Mouse (Mus musculus) intestine, postnatal 0 days (tissue): ENCODE data around the gene Aak1. TPM values are rescaled to one million over a fixed set of nuclear protein-coding genes. Genes with fewer than 3 reads are reported as not detected.
"Not testable (repeated sequence)": the region's sequence is repeated elsewhere in the genome, so short reads cannot be mapped to it uniquely, and the experiment has no call there.

Experiments used
- ATAC-seq: fragments of 200-750 bp; cut with Nextera tagmentation; 2 replicates; pipeline ENCODE4 v1.8.0; 2017; ENCODE audit warnings: mild to moderate bottlenecking, moderate TSS enrichment, moderate library complexity
- H3K27ac ChIP-seq: fragments of 300-500 bp; sonication (generic); 2 replicates; pipeline ENCODE4 v1.5.1; 2014; ENCODE audit warnings: mild to moderate bottlenecking, low read depth, low read length, moderate library complexity
- H3K27me3 ChIP-seq: fragments of 300-500 bp; sonication (generic); replicated peaks from 2 replicates; pipeline ENCODE4 v1.6.1; 2014; ENCODE audit warnings: low read length, mixed read lengths; ENCODE audit not compliant: control insufficient read depth, insufficient read depth
- H3K36me3 ChIP-seq: fragments of 300-500 bp; sonication (generic); 2 replicates; pipeline ENCODE4 v1.6.1; 2014; ENCODE audit warnings: mild to moderate bottlenecking, moderate library complexity; ENCODE audit not compliant: control insufficient read depth, insufficient read depth
- H3K4me1 ChIP-seq: fragments of 300-500 bp; sonication (generic); replicated peaks from 2 replicates; pipeline ENCODE4 v1.6.1; 2014; ENCODE audit warnings: antibody characterized with exemption, low read length, mixed read lengths; ENCODE audit not compliant: control insufficient read depth, insufficient read depth
- H3K4me2 ChIP-seq: fragments of 300-500 bp; sonication (generic); replicated peaks from 2 replicates; pipeline ENCODE4 v1.6.1; 2014; ENCODE audit warnings: low read depth, mild to moderate bottlenecking, moderate library complexity
- H3K4me3 ChIP-seq: fragments of 300-500 bp; sonication (generic); 2 replicates; pipeline ENCODE4 v1.5.1; 2014; ENCODE audit warnings: low read depth, low read length
- H3K9ac ChIP-seq: fragments of 300-500 bp; sonication (generic); 2 replicates; pipeline ENCODE4 v1.6.1; 2014; ENCODE audit warnings: mild to moderate bottlenecking, low read depth, low read length
- H3K9me3 ChIP-seq: fragments of 300-500 bp; sonication (generic); 2 replicates; pipeline ENCODE4 v1.6.1; 2016; ENCODE audit warnings: mixed run types; ENCODE audit not compliant: control insufficient read depth
- CTCF ChIP-seq: sonication (generic); IDR thresholded peaks from 2 replicates; pipeline ENCODE4 v1.5.1; 2016; ENCODE audit warnings: low read depth, mild to moderate bottlenecking, control low read depth, antibody characterized with exemption, moderate library complexity
- WGBS: fragments of 180-500 bp; shearing (Covaris S2); extraction: QIAGEN DNeasy Blood & Tissue Kit; methylation state at CpG from one replicate; pipeline ENCODE4 v1.1.7; 2014; 5-methylcytosine and 5-hydroxymethylcytosine counted together
- polyA plus RNA-seq: library from polyadenylated mRNA; unstranded; fragments of >200 nt; fragmentation: Nextera tagmentation; extraction: Ambion mirVana; gene quantifications from 2 replicates; pipeline ENCODE4 v1.2.1, GENCODE M21; 2015

The Aak1 gene
- polyA plus RNA-seq, 1 experiment from 2014 or later, result 5.7 TPM

GRCm38 (mm10) chr6:87009692-87010328, 160.5 kb downstream of the Aak1 start:
- peak overlapping the region; percentile 93 for H3K4me3 ChIP-seq
- peaks cover 12% of the 10 kb centered on the region; the same call in 1 of the 2 replicates for H3K36me3 ChIP-seq
- peak overlapping the region; percentile 87 for H3K27ac ChIP-seq
- no peaks in the 10 kb centered on the region for H3K27me3 ChIP-seq
- peak overlapping the region; percentile 81 for H3K4me2 ChIP-seq
- no peak for TF ChIP-seq CTCF
- no peaks in the 10 kb centered on the region for H3K9me3 ChIP-seq
- peak; percentile 94 for ATAC-seq
- 0 out of 2 replicates have a peak, but pooled peaks cover 4% of the 10 kb centered on the region for H3K4me1 ChIP-seq
- WGBS, result under 1% methylated on average over 36 of the region's 36 CpGs
- H3K9ac ChIP-seq, result peak overlapping the region; percentile 90

GRCm38 (mm10) chr6:87016916-87017315, 167.6 kb downstream of the Aak1 start:
- 69% methylated on average over 4 of the region's 4 CpGs for WGBS
- ATAC-seq, result no peak
- no peaks in the 10 kb centered on the region for H3K9me3 ChIP-seq

GRCm38 (mm10) chr6:87018874-87019273, 169.6 kb downstream of the Aak1 start:
- no peak overlapping the region for H3K4me3 ChIP-seq
- H3K9ac ChIP-seq, result no peak overlapping the region
- H3K27ac ChIP-seq, result no peak overlapping the region
- H3K27me3 ChIP-seq, result no peaks in the 10 kb centered on the region
- no peaks in the 10 kb centered on the region for H3K9me3 ChIP-seq
- WGBS, result 92% methylated on average over 8 of the region's 8 CpGs
- H3K36me3 ChIP-seq, result peaks cover 66% of the 10 kb centered on the region
- TF ChIP-seq CTCF, result no peak
- no peaks in the 10 kb centered on the region for H3K4me1 ChIP-seq
- H3K4me2 ChIP-seq, result no peak overlapping the region
- no peak for ATAC-seq

More at GRCm38 (mm10) chr6:87016916-87017315, 167.6 kb downstream of the Aak1 start:
- H3K27ac ChIP-seq, result no peak overlapping the region
- H3K4me2 ChIP-seq, result no peak overlapping the region
- peaks cover 57% of the 10 kb centered on the region for H3K36me3 ChIP-seq
- H3K4me1 ChIP-seq, result no peaks in the 10 kb centered on the region
- peak; percentile 78 for TF ChIP-seq CTCF
- H3K27me3 ChIP-seq, result no peaks in the 10 kb centered on the region
- H3K9ac ChIP-seq, result no peak overlapping the region
- no peak overlapping the region for H3K4me3 ChIP-seq

- Histone ChIP-seq H3K27me3 (no peaks in the 10 kb centered on the region), H3K4me2 (no peak overlapping the region), H3K4me3 (no peak overlapping the region), H3K27ac (no peak overlapping the region), H3K36me3 (peaks cover 69% of the 10 kb centered on the region), H3K9me3 (no peaks in the 10 kb centered on the region), H3K9ac (no peak overlapping the region), H3K4me1 (no peaks in the 10 kb centered on the region)
- WGBS, result 98% methylated on average over 12 of the region's 12 CpGs
- TF ChIP-seq CTCF, result no peak
- no peak for ATAC-seq
These were observed 172.5 kb downstream of the Aak1 start for GRCm38 (mm10) chr6:87021791-87022190.

GRCm38 (mm10) chr6:87026980-87027379, 177.7 kb downstream of the Aak1 start:
- no peak for TF ChIP-seq CTCF
- H3K27ac ChIP-seq, result 0 out of 2 replicates have a peak overlapping the region, but pooled peaks have one; percentile 29
- no peak overlapping the region for H3K4me2 ChIP-seq
- no peak overlapping the region for H3K4me3 ChIP-seq
- H3K9me3 ChIP-seq, result no peaks in the 10 kb centered on the region
- H3K4me1 ChIP-seq, result peaks cover 4% of the 10 kb centered on the region; the same call in 1 of the 2 replicates
- ATAC-seq, result peak; percentile 68
- H3K9ac ChIP-seq, result no peak overlapping the region
- H3K27me3 ChIP-seq, result no peaks in the 10 kb centered on the region
- 34% methylated on average over 7 of the region's 7 CpGs for WGBS
- peaks cover 40% of the 10 kb centered on the region for H3K36me3 ChIP-seq

GRCm38 (mm10) chr6:87028881-87029280, 179.6 kb downstream of the Aak1 start:
- H3K36me3 ChIP-seq, result peaks cover 24% of the 10 kb centered on the region; the same call in 1 of the 2 replicates
- TF ChIP-seq CTCF, result no peak
- no peak overlapping the region for H3K9ac ChIP-seq
- H3K27me3 ChIP-seq, result no peaks in the 10 kb centered on the region
- peak overlapping the region; percentile 60; the same call in 1 of the 2 replicates for H3K27ac ChIP-seq
- ATAC-seq, result no peak
- peaks cover 4% of the 10 kb centered on the region; the same call in 1 of the 2 replicates for H3K4me1 ChIP-seq
- H3K4me3 ChIP-seq, result no peak overlapping the region
- H3K4me2 ChIP-seq, result no peak overlapping the region
- no peaks in the 10 kb centered on the region for H3K9me3 ChIP-seq

GRCm38 (mm10) chr6:87031310-87031709, 182.0 kb downstream of the Aak1 start:
- not testable (repeated sequence) for H3K27ac ChIP-seq, H3K4me1 ChIP-seq, H3K9me3 ChIP-seq, H3K4me3 ChIP-seq, H3K36me3 ChIP-seq, H3K27me3 ChIP-seq, H3K4me2 ChIP-seq, H3K9ac ChIP-seq
- 35% methylated on average over 7 of the region's 7 CpGs for WGBS
- peak; percentile 72 for ATAC-seq
